Mouse (Mus musculus): ENCODE measurements around the gene Tppp3.

Gene Tppp3

GRCm38 (mm10) chr8:105484392-105484791 lies 13.1 kb upstream of the Tppp3 start:
- no peak for DNase-seq (ENCODE audit: low spot score in 2 of 2)

GRCm38 (mm10) chr8:105484030-105484368 lies 12.7 kb upstream of the Tppp3 start:
- DNase-seq (ENCODE audit: low spot score in 2 of 2): no peak

- no peak for DNase-seq (ENCODE audit: low spot score in 2 of 2)
These were observed 12.1 kb upstream of the Tppp3 start for GRCm38 (mm10) chr8:105483212-105484029.

GRCm38 (mm10) chr8:105482123-105482522 lies 10.8 kb upstream of the Tppp3 start:
- DNase-seq (ENCODE audit: low spot score in 2 of 2): no peak

GRCm38 (mm10) chr8:105481453-105481852 lies 10.1 kb upstream of the Tppp3 start:
- no peak for DNase-seq (ENCODE audit: low spot score in 2 of 2)

GRCm38 (mm10) chr8:105481013-105481412 lies 9.7 kb upstream of the Tppp3 start:
- DNase-seq (ENCODE audit: low spot score in 2 of 2): no peak

- DNase-seq (ENCODE audit: low spot score in 2 of 2): no peak
These were observed 6.5 kb upstream of the Tppp3 start for GRCm38 (mm10) chr8:105477792-105478191.

- no peak for DNase-seq (ENCODE audit: low spot score in 2 of 2)
These were observed 5.5 kb upstream of the Tppp3 start for GRCm38 (mm10) chr8:105476628-105477413.

GRCm38 (mm10) chr8:105476161-105476560 lies 4.8 kb upstream of the Tppp3 start:
- no peak for DNase-seq (ENCODE audit: low spot score in 2 of 2)

GRCm38 (mm10) chr8:105475742-105476141 lies 4.4 kb upstream of the Tppp3 start:
- no peak for DNase-seq (ENCODE audit: low spot score in 2 of 2)

- no peak for DNase-seq (ENCODE audit: low spot score in 2 of 2)
These were observed 3.9 kb upstream of the Tppp3 start for GRCm38 (mm10) chr8:105475254-105475653.

- no peak for DNase-seq (ENCODE audit: low spot score in 2 of 2)
These were observed 3.4 kb upstream of the Tppp3 start for GRCm38 (mm10) chr8:105474680-105475079.

- DNase-seq (ENCODE audit: low spot score in 2 of 2): no peak
These were observed 2.7 kb upstream of the Tppp3 start for GRCm38 (mm10) chr8:105473816-105474606.

GRCm38 (mm10) chr8:105472983-105473382 lies 1.7 kb upstream of the Tppp3 start:
- no peak for DNase-seq (ENCODE audit: low spot score in 2 of 2)

GRCm38 (mm10) chr8:105472414-105472932 lies 1.1 kb upstream of the Tppp3 start:
- no peak for DNase-seq (ENCODE audit: low spot score in 2 of 2)

- no peak for DNase-seq (ENCODE audit: low spot score in 2 of 2)
These were observed 529 bp downstream of the Tppp3 start for GRCm38 (mm10) chr8:105470681-105471313.

- no peak for DNase-seq (ENCODE audit: low spot score in 2 of 2)
These were observed 1.1 kb downstream of the Tppp3 start for GRCm38 (mm10) chr8:105470262-105470661.

GRCm38 (mm10) chr8:105469816-105470215 lies 1.5 kb downstream of the Tppp3 start:
- no peak for DNase-seq (ENCODE audit: low spot score in 2 of 2)

GRCm38 (mm10) chr8:105469041-105469695 lies 2.2 kb downstream of the Tppp3 start:
- DNase-seq (ENCODE audit: low spot score in 2 of 2): peak in 1 of 2 experiments; percentile 35

- no peak for DNase-seq (ENCODE audit: low spot score in 2 of 2)
These were observed 3.2 kb downstream of the Tppp3 start for GRCm38 (mm10) chr8:105468002-105468720.
